21 mouse cellular contexts compared by ENCODE assay signal in the genomic region with DNA sequence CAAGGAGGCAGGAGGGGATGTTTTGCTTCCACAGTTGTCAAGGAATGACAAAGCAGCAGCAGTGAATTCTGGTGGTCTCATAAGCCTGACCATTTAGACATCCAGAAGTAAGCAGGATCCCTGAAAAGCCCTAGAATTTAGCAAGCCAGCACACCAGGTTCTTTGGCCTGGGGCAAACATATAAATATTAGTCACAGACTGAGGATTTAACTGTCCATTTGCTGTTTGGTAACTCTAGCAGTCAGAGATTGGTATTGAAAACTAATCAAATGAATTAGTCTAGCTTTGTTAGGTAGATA. TPM values are rescaled to one million over a fixed set of nuclear protein-coding genes. Genes with fewer than 3 reads are reported as not detected.
"Had no signal": no experiment of that assay in that cellular context is flagged by ENCODE, and none has a peak within 500 bp of the region (broad histone marks: within the 10 kb centered on the region; RNA-seq: fewer than 3 reads in every experiment).

No protein-coding gene starts in this region.

- H3K4me2 ChIP-seq: limb, embryonic 15.5 days; liver, embryonic 12.5 days; lung, embryonic 15.5 days; midbrain, embryonic 12.5 days had no signal

- ATAC-seq: intestine, postnatal 0 days; liver, embryonic 12.5 days had no signal

- H3K9ac ChIP-seq: limb, embryonic 15.5 days; liver, embryonic 12.5 days; lung, embryonic 15.5 days; midbrain, embryonic 12.5 days had no signal

- DNase-seq: kidney, postnatal 25 days; layer of hippocampus, postnatal 36 days; lung, postnatal 14 days; retina, postnatal 1 day; right cerebral cortex, postnatal 4 days; spleen, adult 18-20 months; thymus, adult 18-20 months; thymus, postnatal 14 days had no signal

- H3K4me1 ChIP-seq: midbrain, embryonic 12.5 days had no signal

- H3K4me3 ChIP-seq: limb, embryonic 15.5 days; liver, embryonic 12.5 days; lung, embryonic 15.5 days; megakaryocyte, embryonic 14.5 days; midbrain, embryonic 12.5 days had no signal

- H3K27ac ChIP-seq: limb, embryonic 15.5 days; liver, embryonic 12.5 days; lung, embryonic 15.5 days; macrophage; midbrain, embryonic 12.5 days had no signal

- H3K9me3 ChIP-seq: limb, embryonic 15.5 days; liver, embryonic 12.5 days; lung, embryonic 15.5 days; midbrain, embryonic 12.5 days had no signal

- H3K36me3 ChIP-seq: limb, embryonic 15.5 days; liver, embryonic 12.5 days; lung, embryonic 15.5 days; midbrain, embryonic 12.5 days had no signal

RNA-seq across cellular contexts. Expression of gene Gm28230, which starts 15.4 kb away (rescaled TPM):
- total RNA-seq: layer of hippocampus, postnatal 36 days; left cerebral cortex, adult 8-10 months; left cerebral cortex, postnatal 25 days; midbrain, postnatal 0 days; neutrophil, adult 5-6 weeks had no signal
- polyA plus RNA-seq: intestine, postnatal 0 days; liver, embryonic 12.5 days; liver, embryonic 16.5 days; macrophage; midbrain, embryonic 12.5 days; midbrain, postnatal 0 days had no signal

RNA-seq across cellular contexts. Expression of gene Hoxd1, which starts 20.9 kb away (rescaled TPM):
- total RNA-seq: midbrain, postnatal 0 days; neutrophil, adult 5-6 weeks had no signal
- polyA plus RNA-seq: intestine, postnatal 0 days; liver, embryonic 12.5 days; liver, embryonic 16.5 days; lung, embryonic 15.5 days; macrophage; midbrain, postnatal 0 days; stomach, embryonic 14.5 days had no signal

RNA-seq across cellular contexts. Expression of gene Hoxd4, which starts 30.2 kb away (rescaled TPM):
- total RNA-seq: layer of hippocampus, postnatal 36 days; left cerebral cortex, adult 8-10 months; left cerebral cortex, postnatal 25 days; neutrophil, adult 5-6 weeks had no signal
- polyA plus RNA-seq: liver, embryonic 12.5 days; liver, embryonic 16.5 days; macrophage; midbrain, embryonic 12.5 days; midbrain, postnatal 0 days had no signal

RNA-seq across cellular contexts. Expression of gene Hoxd3, which starts 30.2 kb away (rescaled TPM):
- total RNA-seq: layer of hippocampus, postnatal 36 days; left cerebral cortex, adult 8-10 months; left cerebral cortex, postnatal 25 days; neutrophil, adult 5-6 weeks had no signal
- polyA plus RNA-seq: macrophage; midbrain, embryonic 12.5 days; midbrain, postnatal 0 days had no signal

RNA-seq across cellular contexts. Expression of gene Hoxd8, which starts 37.5 kb away (rescaled TPM):
- total RNA-seq: layer of hippocampus, postnatal 36 days; left cerebral cortex, adult 8-10 months; neutrophil, adult 5-6 weeks had no signal
- polyA plus RNA-seq: macrophage; midbrain, postnatal 0 days had no signal
